Mouse (Mus musculus): ENCODE results near the gene Ttc7. TPM values are rescaled to one million over a fixed set of nuclear protein-coding genes. Genes with fewer than 3 reads are reported as not detected.

Ttc7 gene
- 176 and 186 TPM in 2 replicates for total RNA-seq (2017)

DNA sequence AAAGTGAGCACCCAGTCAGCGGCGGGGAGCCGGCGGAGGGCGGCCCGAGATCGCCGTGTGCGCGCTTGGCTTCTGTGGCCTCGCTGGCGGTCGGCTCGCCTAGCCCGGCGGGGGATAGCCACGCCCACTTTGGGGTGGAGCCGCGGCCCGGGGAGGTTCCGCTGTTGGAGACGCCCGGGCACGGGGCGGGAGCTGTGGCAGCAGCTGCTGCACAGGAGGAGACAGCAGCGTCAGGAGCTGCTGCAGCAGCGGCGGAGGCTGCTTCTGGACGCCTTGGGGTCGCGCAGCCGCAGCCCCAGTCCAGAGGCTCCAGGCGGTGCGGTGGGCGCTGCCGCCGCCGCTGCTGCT is at the start of gene Ttc7:
TSS of gene Ttc7 (plus strand) at position 181 of the 348 bp plus-strand sequence.
- peak; percentile 70 for ATAC-seq (ENCODE audit: extremely low read depth, insufficient number of reproducible peaks, low FRiP score, poor library complexity, severe bottlenecking)

GRCm38 (mm10) chr17:87235019-87235418 is 47.7 kb upstream of the Ttc7 start:
- ATAC-seq (ENCODE audit: extremely low read depth, insufficient number of reproducible peaks, low FRiP score, poor library complexity, severe bottlenecking) = no peak

GRCm38 (mm10) chr17:87236725-87237650 is 45.7 kb upstream of the Ttc7 start:
- ATAC-seq (ENCODE audit: extremely low read depth, insufficient number of reproducible peaks, low FRiP score, poor library complexity, severe bottlenecking) = no peak

DNA sequence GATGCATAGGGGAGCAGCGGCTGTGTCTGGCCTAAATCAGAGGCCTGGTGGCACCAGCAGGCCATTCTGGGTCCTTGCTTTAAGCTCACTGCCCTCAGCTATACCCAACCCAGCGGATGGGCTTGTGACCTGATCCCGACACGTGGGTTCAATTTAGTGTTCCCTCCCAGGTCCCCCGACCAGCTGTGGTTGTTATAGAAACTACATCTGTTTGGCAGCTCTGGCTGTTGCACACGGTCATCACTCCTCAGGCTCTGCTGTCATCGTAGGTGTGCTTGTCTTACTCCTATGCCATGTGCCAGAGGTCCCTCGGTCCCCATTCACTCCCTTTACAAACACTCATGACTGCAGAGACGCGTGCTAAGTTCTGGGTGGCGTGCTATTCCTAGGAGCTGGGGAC is 44.9 kb upstream of the Ttc7 start:
- no peak for ATAC-seq (ENCODE audit: extremely low read depth, insufficient number of reproducible peaks, low FRiP score, poor library complexity, severe bottlenecking)

DNA sequence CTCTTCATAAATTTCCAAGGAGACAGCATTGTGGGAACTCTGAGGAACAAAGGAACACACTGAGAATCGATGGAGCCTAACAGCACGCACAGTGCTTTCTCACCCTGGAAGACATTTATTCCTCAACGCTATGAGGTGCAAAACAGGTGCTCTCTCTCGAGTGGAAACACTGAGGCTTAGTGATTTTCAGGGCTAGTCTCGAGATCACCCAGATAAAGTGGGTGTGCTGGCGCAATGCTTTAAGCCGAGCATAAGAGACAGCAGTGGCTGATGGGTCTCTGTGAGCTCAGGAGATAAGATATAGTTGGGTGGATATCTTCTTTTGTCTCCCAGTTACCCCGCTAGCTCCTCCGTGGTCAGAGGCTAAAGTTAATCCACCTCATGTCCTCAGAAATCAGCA is 36.6 kb upstream of the Ttc7 start:
- no peak for ATAC-seq (ENCODE audit: extremely low read depth, insufficient number of reproducible peaks, low FRiP score, poor library complexity, severe bottlenecking)

DNA sequence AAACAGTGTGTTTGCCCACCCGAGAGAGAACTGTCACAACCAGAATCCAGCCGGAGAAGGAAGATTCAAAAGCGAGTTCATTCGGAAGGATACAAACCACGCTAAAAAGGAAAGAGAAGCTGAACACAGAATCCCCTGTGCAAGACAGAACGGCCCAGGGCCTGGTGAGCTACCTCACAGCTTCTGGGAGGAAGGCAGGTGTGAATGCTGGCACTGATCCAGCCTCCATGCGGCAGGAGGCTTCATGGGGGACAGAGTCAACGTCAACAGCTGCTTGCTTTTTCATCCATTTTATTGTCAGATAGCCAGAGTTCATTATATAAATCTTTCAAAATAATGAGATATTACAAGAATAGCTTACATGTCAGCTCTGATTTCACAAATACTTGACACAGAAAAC is 28.3 kb upstream of the Ttc7 start:
- ATAC-seq (ENCODE audit: extremely low read depth, insufficient number of reproducible peaks, low FRiP score, poor library complexity, severe bottlenecking) = no peak

DNA sequence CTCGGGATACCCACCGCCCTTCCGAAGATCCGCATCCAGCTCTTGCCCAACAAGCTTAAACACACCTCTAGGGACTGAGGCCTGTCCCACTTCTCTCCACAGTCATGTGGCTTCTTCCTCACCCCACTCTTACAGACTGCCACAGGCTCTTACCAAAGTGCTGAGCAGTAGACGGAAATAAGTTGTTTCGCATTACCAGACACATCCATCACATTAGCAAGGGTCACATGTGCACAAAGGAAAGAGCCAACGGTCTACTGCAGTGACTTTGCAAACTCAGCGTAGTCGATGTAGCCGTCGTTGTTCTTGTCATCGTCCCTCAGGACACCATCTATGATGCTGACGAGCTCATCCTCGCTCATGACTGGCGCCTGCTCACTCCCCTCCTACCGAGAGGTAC is 27.0 kb upstream of the Ttc7 start:
- ATAC-seq (ENCODE audit: extremely low read depth, insufficient number of reproducible peaks, low FRiP score, poor library complexity, severe bottlenecking) = peak; percentile 48

DNA sequence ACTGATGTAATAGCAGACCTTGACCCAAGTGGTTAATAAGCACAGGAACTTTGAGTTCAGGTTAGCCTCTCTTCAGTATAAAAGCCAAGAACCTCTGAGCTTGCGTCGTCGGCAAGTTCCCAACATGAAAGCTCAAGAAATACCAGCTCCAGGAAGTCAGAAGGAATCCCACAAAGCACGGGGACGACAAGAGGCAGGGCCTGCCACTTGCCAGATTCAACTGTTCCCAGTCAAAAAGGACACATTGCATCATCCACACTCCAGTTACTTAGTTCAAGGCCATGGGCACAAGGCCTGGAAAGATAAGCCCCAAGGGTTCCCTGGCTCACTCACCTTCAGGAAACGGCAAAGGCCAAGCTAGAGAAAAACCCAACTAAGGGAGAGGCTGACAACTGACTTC is 19.3 kb upstream of the Ttc7 start:
- no peak for ATAC-seq (ENCODE audit: extremely low read depth, insufficient number of reproducible peaks, low FRiP score, poor library complexity, severe bottlenecking)

DNA sequence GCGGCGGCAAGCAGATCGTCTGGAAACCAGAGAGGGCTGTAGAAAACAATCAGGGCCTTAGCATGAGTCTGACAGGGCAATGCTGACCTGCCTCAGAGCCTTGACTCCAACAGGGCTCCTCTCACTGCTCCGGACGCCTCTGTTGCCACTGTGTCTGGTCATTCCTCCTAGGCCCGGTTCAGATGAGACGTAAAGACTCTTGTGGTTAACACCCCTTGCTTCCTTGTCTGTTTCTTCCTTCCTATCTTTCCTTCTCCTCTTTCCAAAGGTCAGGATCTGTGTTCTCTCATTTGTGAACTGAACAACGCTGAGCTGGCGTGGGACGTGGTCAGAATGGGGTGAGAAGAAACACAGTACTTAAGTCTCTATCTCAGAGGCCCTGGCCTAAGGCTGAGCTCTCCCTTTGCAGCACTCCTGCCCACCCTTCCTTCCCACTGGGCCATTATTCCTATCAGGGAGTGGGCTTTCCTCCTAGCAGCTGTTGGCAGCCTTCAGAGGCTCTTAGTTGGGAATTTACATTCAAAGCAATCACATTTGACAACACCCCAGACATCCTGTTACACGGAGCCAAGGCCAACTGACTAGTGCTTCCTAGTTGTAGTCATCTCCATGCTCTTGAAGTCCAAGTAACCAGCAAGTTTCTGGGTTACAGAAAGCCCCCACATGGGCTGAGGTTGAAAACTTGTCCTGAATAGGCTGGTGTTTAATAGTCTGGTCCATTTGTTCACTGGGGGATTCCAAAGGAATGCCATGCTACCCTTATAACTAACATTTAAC is 18.4 kb upstream of the Ttc7 start:
- no peak for ATAC-seq (ENCODE audit: extremely low read depth, insufficient number of reproducible peaks, low FRiP score, poor library complexity, severe bottlenecking)

- ATAC-seq (ENCODE audit: extremely low read depth, insufficient number of reproducible peaks, low FRiP score, poor library complexity, severe bottlenecking) = no peak
Measured at GRCm38 (mm10) chr17:87264927-87265791, 17.5 kb upstream of the Ttc7 start.

GRCm38 (mm10) chr17:87265792-87266186 is 16.9 kb upstream of the Ttc7 start, which contains the start of gene Mcfd2:
Mcfd2 (minus strand) TSS chr17:87265935.
- ATAC-seq (ENCODE audit: extremely low read depth, insufficient number of reproducible peaks, low FRiP score, poor library complexity, severe bottlenecking) = peak; percentile 97

GRCm38 (mm10) chr17:87269454-87269853 is 13.2 kb upstream of the Ttc7 start:
- no peak for ATAC-seq (ENCODE audit: extremely low read depth, insufficient number of reproducible peaks, low FRiP score, poor library complexity, severe bottlenecking)

DNA sequence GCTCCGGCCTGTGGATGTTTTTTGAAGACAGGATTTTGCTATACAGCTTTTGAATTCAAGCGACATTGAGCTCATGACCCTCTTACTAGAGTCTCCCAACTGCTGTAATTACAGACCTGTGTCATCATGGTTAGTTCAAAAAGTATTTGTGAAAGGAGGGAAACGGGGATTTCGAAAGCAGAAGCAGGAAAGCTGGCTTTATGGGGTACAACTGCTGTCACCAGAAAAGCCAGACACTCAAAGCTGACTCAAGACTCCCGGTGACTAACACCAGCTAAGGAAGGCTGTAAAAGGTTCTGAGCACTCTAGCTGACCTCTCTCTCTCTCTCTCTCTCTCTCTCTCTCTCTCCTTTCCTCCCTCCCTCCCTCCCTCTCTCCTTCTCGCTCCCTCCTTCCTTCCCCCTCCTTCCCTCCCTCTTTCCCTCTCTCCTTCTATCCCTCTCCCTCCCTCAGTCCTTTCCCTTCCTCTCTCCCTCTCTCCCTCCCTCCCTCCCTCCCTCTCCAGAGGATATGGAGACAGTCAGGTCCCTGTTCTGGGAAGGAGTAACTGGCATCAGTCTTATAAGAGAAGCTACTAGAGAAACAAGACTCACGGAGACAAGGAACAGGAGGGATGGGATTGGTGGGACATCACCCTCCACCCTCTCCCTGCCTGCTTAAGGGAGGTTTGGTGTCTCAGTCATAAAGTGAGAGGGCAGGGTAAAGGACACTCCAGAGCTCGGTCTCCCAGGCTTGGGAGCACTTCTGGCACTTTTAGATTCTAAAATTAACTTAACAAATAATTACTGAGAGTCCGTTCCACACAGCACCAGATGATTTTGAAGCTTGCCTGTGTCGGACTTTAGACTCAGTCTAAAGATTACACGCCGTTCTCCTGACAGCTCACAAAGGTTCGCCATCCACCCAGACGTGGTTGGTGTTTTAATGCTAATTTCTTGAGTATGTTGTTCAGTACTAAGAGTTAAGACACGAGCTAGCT is 7.0 kb upstream of the Ttc7 start:
- ATAC-seq (ENCODE audit: extremely low read depth, insufficient number of reproducible peaks, low FRiP score, poor library complexity, severe bottlenecking) = no peak

- peak; percentile 76 for ATAC-seq (ENCODE audit: extremely low read depth, insufficient number of reproducible peaks, low FRiP score, poor library complexity, severe bottlenecking)
Measured at GRCm38 (mm10) chr17:87282007-87282705, 530 bp upstream of the Ttc7 start.

DNA sequence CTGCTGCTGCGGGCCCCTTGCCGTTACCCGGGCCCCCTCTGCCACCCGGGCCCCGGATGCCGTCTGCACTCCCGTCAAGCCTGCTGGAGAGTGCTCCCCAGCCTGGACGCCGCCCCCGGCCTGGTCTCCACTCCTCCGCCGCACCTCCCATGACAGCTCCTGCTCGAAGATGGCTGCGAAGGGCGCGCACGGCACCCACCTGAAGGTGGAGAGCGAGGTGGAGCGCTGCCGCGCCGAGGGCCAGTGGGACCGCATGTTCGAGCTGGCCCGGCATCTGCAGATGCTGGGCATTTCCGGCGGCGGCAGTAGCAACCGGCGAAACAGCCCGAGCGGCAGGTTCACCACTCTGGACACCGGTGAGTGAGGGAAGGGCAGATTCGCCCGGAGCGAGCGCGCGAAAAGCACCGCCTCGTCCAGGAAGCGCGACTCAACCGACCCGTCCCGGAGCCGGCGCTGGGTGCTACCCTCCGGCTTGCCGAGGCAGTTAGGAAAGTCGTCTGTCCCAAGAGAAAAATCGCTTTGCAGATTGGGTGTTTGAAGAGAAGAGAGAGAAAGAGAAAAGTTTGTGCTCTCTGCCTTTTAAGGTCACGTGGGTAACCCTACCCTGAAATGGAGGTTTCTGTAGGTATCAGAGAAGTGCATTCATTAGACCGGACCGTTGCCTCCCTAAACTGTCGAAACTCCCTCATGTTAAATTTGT is 519 bp downstream of the Ttc7 start:
- 0 out of 2 replicates have a peak, but pooled peaks have one; percentile 0 for ATAC-seq (ENCODE audit: extremely low read depth, insufficient number of reproducible peaks, low FRiP score, poor library complexity, severe bottlenecking)

DNA sequence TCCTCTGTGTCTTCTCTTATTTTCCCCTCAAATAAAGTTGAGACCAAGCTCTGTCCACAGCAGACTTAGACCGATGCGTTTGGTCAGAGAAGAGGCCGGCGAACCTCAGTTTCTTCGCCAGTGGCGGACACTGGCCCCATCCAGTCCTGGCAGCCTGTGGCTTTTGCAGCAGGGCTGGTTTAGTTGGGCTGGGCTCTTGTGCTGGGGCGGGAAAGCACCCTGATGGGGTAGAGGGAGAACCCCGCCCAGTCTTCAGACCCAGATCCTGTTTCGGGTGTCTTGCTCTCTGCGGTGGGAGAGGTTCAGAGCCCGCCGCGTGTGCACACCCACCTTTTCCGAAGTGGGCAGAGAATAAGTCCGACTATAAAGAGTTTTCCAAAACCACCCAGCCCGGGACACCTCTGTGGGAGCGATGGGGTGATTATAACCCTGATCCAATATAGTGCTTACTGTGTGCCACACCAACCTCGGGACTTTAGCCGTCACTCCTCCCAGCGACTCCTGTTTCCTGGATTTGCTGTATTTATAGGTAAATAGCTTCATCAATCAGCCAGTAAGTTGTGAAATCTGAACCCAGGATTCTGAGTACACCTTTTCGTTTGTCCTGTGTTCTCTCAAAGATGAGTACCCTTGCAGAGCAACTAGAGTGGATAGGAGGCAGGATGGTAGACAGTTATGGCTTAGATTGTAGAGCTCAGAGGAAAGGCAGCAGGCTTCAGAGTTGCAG is 1.2 kb downstream of the Ttc7 start:
- peak; percentile 60 for ATAC-seq (ENCODE audit: extremely low read depth, insufficient number of reproducible peaks, low FRiP score, poor library complexity, severe bottlenecking)

All from neutrophil, adult 5-6 weeks (primary cell).